Mouse (Mus musculus) adrenal gland, postnatal 14 days (tissue): ENCODE measurements around the gene Pbxip1. TPM values are rescaled to one million over a fixed set of nuclear protein-coding genes. Genes with fewer than 3 reads are reported as not detected.

Experiments
- DNase-seq: peaks from one replicate; pipeline ENCODE4 v3.0.0; 2021; ENCODE audit warnings: mixed read lengths
- total RNA-seq: library from RNA; stranded (reverse); gene quantifications from 2 replicates; pipeline ENCODE4 v1.2.3, GENCODE M21; 2021

Pbxip1 gene
- total RNA-seq, 1 experiment from 2014 or later = 43.9 TPM

DNA sequence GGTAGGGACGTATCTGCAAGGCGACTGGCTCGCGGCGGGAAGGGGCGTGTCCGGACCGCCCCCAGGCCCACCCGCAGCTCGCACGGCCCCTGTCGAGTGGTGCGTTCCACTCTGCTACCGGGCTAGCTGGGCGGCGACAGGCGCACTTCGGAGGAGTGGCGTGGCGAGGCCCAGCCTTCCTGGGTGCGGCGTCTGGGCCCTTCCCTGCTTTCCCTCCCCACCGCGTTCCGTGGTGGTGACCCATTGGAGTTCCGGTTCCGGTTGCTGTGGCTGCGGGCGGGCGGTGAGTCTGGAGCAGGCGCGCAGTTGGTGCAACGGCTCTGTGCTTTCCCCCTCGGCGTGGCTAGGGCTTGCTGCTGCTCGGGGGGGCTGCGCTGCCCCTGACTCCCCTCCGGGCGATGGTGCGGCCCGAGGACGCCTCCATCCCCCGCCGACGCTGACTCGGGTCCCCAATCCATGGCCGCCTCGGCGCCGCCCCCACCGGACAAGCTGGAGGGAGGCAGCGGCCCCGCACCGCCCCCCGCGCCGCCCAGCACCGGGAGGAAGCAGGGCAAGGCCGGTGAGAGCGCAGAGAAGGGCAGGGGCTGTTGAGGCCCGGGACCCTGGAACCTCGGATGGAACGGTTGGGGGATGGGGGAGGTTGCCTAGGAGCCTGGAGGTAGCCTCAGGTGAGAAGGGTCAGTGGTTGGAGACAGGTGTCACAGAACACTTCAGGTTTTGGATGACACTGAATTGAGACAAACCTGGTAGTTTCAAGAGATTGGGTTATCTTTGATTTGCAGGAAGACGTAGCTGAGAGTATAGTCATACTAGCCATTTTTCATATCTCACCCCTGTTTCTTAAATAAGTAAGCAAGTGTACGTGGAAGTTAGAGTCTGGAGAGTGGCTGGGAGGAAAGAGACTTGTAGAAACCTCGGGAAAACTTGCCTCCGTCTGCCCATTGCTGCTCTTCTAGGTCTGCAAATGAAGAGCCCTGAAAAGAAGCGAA is 6.0 kb upstream of the Pbxip1 start, which contains the start of gene Pygo2:
Gene Pygo2 (plus strand): TSS at position 44 of the 989 bp plus-strand sequence.
- peak; percentile 98 for DNase-seq

DNA sequence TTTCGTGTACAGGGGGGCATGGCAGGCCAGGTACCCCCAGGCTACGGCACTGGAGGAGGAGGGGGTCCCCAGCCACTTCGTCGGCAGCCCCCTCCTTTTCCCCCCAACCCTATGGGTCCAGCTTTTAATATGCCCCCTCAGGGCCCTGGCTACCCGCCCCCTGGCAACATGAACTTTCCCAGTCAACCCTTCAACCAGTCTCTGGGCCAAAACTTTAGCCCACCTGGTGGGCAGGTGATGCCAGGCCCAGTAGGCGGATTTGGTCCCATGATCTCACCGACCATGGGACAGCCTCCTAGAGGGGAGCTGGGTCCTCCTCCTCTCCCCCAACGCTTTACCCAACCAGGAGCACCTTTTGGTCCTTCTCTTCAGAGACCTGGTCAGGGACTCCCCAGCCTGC is 3.9 kb upstream of the Pbxip1 start:
- no peak for DNase-seq

DNA sequence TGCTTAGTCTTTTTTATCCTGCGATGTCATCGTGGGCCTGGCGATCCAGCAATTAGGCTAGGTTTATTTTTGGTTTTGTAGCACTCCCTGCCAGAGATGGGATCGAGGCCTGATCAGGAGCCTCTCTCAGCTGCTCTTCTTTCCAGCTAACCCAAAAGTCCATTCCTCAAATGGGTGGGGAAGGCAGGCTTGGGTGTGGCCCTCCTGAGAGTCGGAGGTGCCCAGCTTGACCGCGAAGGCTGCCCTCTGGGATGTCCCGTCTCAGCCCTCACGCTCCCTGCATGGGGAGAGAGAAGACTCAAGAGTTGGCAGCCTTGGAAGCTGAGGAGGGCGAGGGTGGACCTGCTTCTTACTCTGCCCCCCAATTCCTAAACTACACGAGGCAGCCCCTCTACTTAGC is 2.0 kb upstream of the Pbxip1 start:
- DNase-seq = no peak

DNA sequence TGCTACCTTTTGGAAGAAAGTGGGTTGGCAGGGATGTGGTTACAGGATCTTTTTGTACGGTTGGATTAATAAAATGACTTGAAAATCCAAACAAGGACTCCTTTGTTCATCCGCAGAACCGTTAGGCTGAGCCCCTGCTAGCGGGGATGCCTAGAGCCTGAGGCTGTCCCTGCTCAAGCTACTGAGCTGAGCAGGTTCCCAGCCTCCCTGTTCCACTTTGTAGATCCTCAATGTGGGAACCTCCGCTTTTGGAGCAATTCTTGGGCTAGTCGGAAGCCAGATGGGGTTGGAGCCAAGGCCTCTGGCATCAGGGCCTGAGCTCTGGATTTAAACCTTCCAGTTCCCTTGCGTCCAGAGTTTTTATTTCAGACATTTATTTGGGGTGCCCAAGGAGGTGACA is 1.5 kb upstream of the Pbxip1 start:
- DNase-seq = no peak

DNA sequence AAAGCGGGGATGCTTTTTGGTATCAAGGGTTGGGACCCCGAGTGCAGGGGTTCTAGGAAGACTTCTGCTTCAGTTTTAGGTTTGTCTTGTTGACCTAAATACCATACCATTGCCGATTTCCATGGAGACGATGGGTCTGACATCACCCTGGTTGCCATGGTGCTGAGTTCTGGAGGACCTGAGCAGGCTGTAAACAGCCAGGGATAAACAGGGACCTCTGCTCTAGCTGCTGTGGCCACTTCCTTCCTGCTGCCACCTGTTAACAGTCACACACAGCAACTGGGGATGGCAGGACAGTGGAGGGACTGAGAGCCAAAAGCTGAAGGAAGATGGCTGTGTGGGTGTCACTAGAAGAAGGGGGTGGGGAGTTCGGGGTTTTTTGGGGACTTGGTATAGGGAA is 763 bp downstream of the Pbxip1 start:
- DNase-seq = peak; percentile 61

DNA sequence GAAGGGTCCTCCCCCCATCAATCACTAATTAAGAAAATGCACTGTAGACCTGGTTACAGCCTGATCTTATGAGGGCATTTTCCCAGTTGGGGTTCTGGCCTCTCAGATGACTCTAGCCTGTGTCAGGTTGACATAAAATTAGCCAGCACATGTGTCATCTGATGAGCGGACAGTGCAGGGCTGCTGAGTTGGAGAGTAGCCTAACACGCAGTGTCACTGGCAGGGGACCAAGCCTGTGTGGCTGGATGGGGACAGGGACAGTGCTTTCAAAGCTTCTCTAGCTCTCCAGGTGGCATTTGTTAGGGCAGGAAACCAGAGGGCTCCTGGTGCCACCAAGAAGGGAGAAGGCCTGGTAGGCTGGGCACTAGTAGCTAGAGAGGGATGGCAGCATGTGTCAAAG is 4.2 kb downstream of the Pbxip1 start:
- peak; percentile 66 for DNase-seq

DNA sequence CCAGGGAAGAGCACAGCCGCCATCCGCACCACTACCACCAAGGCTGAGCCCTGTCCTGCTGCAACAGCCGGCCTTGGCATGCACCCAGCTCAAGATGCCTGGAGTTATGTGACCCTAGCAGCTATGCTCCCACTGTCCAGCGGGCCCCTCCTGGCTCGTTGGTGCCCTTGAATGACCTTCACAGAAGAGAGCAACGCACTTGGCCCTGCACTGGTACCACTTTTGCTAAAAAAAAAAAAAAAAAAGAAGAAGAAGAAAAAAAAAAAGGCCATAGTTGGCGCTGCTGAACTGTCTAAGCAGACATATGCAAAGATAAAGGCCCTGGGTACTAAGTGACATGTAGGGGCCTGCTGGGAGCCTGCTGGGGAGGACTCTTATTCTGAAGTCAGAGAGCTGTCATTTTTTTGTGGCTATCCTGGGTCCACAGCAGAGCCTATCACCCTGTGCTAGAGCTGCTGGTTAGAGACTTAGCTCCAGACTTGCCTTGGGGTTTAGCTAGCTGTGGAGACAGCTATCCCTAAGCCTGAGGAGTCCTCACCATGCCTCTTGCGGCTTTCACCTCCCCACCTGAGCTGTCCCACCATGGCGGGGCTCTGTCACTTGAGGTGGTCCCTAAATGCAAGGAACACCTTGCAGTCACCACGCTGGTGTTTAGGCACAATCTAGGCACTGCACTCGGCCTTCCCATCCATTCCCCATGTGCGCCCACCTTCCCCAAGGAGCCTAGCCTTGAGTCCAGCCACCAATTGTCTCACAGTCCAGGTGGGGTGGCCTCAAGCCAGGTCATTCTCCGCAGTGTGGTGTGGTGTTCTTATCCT is 12.4 kb downstream of the Pbxip1 start:
- peak; percentile 84 for DNase-seq

DNA sequence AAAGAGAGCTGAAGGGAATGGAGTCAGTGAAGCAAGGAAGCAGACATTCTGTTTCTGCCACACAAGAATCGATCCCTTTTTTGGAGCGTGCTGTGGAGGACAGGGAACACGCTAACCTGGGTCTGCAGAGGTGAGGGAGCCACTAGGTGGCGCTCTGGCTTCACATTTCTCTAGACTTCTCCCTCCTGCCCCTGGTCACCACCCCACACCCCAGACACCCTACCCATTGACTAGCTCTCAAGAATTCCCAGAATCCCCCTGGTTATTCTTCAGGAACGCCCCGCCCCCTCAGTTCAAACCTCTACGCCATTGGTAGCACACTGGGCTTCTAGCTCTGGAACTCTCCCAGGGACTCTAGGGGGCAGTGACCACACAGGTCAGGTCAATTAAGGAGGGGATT is 13.0 kb downstream of the Pbxip1 start:
- DNase-seq = peak; percentile 87

DNA sequence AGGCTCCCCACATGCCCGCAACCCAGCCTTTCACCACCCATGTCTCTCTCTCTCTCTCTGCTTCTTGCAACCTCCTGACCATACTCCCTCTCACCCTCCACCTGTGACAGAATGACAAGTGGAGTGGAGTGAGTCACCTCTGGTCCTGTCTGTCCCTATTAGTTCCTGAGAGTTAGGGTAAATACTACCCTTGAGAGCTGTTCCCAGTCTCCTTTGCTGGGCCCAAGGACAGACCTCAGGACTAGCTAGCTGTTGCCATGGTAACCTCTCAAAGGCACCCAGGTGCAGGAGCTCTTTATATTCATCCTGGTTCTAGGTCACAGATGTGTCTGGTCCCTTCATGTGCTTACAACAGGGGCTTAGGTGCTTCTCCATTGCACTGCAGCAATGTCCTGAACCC is 15.4 kb downstream of the Pbxip1 start:
- no peak for DNase-seq

DNA sequence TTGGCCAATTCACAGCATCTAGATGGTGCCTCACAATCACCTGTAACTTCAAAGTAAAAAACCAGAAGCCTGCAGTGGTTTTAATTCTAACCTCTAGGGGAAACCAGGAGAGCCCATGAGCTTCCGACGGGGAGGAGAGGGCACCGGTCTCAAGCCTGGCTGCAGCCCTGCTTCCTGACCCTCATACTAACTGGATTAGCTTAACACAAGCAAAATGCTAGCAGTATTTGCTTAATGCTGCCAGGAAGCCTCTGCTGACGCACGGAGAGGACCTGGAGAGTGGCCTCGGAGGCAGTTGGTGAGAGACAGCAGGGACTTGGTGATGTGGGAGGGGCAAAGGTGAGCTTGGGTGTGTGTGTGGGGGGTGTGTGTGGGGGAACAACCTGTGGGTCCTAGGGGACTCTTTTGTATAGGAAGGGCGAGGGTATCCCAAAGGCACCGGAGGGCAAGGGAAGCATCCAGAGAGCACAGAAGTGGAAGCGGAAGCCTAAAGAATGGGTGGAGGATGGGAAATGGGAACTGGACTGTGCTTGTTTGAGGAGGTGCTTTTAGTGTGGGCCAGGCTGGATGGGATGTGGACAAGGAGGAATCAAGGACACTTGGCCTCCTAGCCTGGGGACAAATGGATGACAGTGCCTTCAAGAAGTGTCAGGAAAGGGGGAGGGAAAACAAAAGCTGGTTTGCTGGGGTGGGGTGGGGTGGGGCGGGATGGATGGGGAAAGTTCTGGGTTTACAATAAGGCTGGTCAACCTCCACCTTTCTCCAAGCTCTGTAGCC is 18.1 kb downstream of the Pbxip1 start, which contains the start of gene Pmvk:
Gene Pmvk (plus strand): TSS at position 141 of the 777 bp plus-strand sequence.
- DNase-seq = no peak

DNA sequence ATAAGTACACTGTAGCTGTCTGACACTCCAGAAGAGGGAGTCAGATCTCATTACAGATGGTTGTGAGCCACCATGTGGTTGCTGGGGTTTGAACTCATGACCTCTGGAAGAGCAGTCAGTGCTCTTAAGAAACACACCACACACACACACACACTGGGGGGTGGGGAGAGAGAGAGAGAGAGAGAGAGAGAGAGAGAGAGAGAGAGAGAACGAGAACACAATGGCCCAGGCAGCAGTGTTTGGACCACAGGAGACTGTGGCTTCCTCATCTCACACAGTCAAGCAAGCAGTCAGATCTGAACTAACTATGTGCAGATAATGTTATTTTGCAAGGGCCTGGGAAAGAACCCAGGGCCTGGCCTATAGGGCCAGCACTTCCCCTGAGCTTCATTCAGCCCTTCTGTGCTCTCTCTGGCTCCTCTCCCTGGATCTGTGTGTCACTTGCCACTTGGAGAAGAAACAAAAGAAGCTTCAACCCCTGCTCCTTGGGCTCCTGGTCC is 19.3 kb downstream of the Pbxip1 start:
- DNase-seq = no peak

DNA sequence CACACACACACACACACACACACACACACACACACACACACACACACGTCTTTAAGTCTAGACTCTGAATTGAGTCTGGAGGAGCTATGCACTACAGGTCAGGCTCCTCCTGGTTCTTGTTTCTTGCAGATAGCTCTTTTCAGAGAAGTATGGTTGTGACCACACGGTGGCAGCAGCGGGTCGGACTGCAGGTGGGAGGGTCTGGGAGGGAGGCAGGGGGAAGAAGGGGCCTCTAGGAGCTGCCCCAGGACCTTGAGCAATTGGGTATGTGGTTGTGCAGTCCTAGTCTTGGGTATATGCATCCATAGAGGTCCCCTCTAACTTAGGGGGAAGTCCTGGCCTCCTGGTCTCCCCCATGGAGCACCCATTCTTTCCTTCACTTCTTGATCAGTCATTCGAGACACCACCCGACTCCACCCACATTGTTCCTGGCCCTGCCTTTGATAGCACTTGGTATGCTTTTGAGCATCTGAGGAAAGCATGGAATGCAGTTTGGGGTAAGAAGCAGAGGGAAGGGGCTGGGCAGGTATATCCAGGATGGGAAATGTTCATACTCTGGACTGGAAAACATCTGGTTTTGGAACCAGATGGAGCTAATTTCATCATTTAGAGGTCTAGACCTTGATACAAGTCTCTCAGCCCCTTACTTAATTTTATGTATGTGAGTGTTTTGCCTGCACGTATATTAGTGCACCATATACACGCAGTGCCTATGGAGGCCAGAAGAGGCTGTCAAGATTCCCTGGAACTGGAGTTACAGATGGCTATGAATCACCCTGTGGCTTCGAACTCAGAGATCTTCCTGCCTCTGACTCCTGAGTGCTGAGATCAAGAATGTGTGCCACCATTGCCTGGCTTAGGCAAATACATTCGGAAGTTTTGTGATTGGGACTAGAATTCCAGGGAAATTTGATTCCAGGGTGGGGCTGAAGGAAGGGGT is 20.5 kb downstream of the Pbxip1 start:
- DNase-seq = peak; percentile 84

DNA sequence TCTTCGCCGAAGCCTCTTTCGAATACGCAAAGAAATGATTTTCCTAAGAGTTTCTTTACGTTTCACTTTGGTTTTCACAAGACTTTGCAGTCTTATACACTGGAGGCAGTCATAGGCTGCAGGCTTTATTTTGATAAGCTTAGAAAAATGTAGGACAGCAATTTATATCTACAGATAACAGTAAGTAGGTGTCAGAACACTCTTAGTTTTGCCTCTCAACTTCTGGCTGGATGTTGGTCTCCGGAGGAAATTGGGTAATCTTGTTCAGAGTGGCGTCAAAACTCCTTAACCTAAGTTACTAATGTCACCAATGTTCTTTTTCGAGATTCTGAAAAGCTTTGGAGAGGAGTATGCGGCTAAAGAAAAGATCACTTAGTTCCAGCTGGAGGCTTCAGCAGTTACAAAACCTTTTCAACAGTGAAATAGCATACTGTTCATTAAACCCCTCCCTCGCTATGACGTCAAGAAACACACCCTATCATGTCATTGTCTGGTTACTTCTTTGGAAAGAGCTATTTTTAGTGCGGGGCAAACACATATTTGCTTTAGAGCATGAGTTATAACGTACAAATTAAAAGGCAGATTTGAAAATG is 22.0 kb downstream of the Pbxip1 start:
- peak; percentile 28 for DNase-seq

DNA sequence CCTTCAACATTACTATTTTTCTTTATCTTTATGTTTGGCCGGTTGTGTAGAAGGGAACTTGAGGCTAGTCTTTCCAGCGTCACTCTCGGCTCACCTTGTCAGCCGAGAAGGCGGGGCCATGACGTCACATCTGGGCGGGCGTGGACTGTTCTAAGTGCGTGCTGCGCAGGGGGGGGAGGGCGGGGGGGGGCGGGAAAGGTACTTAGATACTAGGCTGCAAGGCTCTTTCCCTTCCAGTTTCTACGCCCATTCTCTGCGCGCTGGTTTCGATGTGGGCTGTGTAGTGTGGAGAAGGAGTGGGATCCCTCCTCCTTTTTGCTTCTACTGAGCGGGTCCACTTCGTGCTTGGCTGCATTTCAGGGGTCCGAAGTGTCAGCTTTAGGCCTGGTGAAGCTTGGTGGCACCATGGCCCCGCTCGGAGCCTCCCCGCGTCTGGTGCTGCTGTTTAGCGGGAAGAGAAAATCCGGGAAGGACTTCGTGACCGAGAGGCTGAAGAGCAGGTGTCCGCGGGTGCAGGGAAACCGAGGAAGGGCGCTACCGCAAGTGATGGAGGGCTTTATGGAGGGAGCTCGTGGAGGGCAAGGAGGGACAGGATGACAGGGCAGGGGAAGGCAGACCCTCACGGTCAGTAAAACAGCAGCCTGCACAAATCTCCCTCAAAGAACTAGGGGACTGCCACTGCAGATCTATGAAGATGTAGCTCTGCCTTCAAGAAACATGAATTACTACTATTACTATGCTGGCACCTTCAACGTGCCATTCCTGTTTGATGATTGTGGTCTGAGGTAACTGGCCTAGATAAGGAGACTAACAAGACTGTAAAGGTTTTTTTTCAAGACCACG is 22.7 kb downstream of the Pbxip1 start:
- peak; percentile 96 for DNase-seq

DNA sequence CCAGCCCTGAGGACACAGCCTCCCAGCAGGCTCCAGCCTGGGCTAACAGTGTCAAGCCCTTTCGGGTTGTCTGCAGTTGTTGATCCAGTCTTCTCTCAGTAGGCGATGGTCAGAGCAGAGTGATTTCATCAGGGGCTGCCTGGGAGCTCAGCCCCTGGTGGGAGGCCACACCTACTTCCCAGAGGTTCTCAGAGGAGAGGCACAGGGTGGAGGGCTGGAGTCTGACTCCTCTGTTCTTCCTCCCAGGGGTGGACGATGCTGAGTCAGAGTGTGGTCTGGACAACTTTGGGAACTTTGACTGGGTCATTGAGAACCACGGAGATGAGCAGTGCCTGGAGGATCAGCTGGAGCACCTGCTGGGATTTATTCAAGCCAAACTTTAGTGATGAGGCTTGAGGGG is 31.8 kb downstream of the Pbxip1 start:
- DNase-seq = no peak

DNA sequence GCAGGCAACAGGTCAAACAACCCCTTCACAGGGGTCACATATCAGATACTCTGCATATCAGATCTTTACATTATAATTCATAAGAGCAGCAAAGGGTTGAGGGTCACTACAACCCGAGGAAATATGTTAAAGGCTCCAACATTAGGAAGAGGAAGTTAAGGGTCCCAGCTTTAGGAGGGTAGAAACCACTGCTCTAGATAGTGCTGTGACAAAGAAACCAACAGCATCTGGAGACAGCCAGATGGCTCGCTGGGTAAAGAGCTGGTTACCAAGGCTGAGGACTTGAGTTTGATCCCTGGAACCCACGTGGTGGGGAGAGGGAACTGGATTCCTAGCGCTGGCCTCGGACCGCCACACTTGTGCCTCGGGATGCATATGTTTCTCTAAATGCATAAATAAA is 35.8 kb downstream of the Pbxip1 start:
- DNase-seq = no peak

DNA sequence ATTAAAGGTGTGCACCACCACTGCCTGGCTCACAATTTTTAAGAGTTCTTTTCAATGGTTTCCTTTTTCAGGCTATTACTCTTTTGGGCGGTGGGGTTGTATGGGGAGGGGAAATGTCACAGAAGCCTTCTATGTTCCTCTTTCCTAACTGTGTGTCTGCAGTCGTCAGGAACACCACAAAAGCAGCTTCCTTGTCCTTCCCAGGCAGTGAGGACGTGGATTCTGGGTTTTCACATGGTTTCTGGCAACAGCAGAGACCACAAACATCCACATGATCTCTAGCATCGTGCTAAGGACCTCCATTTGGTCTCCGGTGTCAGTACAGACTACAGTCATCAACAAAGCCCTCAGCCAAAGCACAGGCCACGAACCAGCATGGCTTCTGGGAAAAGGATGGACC is 37.3 kb downstream of the Pbxip1 start:
- DNase-seq = no peak

DNA sequence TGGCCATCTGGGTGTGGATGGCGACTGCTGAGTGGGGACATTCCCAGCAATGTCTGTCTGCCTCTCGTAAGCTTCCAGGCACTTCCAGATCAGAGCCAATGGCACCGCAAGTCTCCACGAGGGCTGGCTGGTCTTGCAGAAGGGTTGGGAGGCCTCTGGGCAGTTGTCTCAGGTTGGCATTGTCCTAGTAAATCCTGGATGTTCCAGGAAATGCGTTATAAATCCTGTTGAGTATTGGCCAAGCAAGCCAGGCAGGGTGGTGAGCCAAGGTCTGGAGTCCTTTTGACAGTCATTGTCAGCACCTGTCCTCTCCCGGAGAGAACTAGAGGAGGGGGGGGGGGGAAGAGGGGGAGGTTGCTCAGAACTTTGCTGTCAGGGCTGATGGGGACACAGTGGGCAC is 42.5 kb downstream of the Pbxip1 start:
- no peak for DNase-seq

DNA sequence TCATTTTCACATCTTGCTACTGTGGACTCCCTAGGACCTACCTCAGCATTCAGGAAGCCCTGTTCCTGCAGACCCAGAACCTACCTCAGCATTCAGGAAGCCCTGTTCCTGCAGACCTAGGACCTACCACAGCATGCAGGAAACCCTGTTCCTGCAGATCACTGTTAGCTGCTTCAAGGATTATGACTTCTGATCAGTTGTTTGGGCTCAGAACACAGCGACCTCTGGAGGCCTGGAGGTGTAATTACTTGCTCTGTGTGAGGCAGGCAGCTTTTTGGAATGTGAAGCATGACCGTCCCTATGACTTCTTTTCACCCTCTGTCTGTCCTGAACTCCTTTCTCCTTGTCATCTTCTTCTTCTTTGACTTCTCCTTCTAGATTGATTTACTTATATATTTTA is 45.0 kb downstream of the Pbxip1 start:
- DNase-seq = peak; percentile 67
